Mouse (Mus musculus) liver, embryonic 13.5 days (tissue): ENCODE measurements around the gene Stk38l. TPM values are rescaled to one million over a fixed set of nuclear protein-coding genes. Genes with fewer than 3 reads are reported as not detected.

Experiments
- ATAC-seq: fragments of 200-750 bp; cut with Nextera tagmentation; 2 replicates; pipeline ENCODE4 v1.8.0; 2017; ENCODE audit warnings: low read depth, mild to moderate bottlenecking, moderate number of reproducible peaks, moderate library complexity
- DNase-seq: peaks from one replicate; pipeline ENCODE4 v3.0.0; 2022
- H3K27ac ChIP-seq: fragments of 300-500 bp; sonication (generic); 2 replicates; pipeline ENCODE4 v1.5.1; 2015; ENCODE audit warnings: moderate library complexity, mild to moderate bottlenecking, inconsistent platforms
- H3K27me3 ChIP-seq: fragments of 300-500 bp; sonication (generic); 2 replicates; pipeline ENCODE4 v1.6.1; 2015; ENCODE audit warnings: mild to moderate bottlenecking, inconsistent platforms
- H3K36me3 ChIP-seq: fragments of 300-500 bp; sonication (generic); 2 replicates; pipeline ENCODE4 v1.6.1; 2015; ENCODE audit warnings: mild to moderate bottlenecking, inconsistent platforms
- H3K4me1 ChIP-seq: fragments of 300-500 bp; sonication (generic); replicated peaks from 2 replicates; pipeline ENCODE4 v1.6.1; 2015; ENCODE audit warnings: inconsistent platforms
- H3K4me2 ChIP-seq: fragments of 300-500 bp; sonication (generic); 2 replicates; pipeline ENCODE4 v1.6.1; 2015; ENCODE audit warnings: inconsistent platforms, mild to moderate bottlenecking, moderate library complexity
- H3K4me3 ChIP-seq: fragments of 300-500 bp; sonication (generic); replicated peaks from 2 replicates; pipeline ENCODE4 v1.5.1; 2015; ENCODE audit warnings: mild to moderate bottlenecking, inconsistent platforms
- H3K9ac ChIP-seq: fragments of 300-500 bp; sonication (generic); 2 replicates; pipeline ENCODE4 v1.6.1; 2015; ENCODE audit warnings: mild to moderate bottlenecking, inconsistent platforms
- H3K9me3 ChIP-seq: fragments of 300-500 bp; sonication (generic); replicated peaks from 2 replicates; pipeline ENCODE4 v1.6.1; 2016; ENCODE audit warnings: inconsistent platforms
- WGBS: fragments of 180-500 bp; shearing (Covaris S2); methylation state at CpG from one replicate; pipeline ENCODE4 v1.1.7; 2015; ENCODE audit not compliant: insufficient replicate concordance; 5-methylcytosine and 5-hydroxymethylcytosine counted together
- polyA plus RNA-seq: library from polyadenylated mRNA; unstranded; fragments of >200 nt; fragmentation: Nextera tagmentation; extraction: Ambion mirVana; gene quantifications from 2 replicates; pipeline ENCODE4 v1.2.1, GENCODE M21; 2015

The Stk38l gene
- polyA plus RNA-seq, 1 experiment from 2014 or later, result 5.1 TPM

DNA sequence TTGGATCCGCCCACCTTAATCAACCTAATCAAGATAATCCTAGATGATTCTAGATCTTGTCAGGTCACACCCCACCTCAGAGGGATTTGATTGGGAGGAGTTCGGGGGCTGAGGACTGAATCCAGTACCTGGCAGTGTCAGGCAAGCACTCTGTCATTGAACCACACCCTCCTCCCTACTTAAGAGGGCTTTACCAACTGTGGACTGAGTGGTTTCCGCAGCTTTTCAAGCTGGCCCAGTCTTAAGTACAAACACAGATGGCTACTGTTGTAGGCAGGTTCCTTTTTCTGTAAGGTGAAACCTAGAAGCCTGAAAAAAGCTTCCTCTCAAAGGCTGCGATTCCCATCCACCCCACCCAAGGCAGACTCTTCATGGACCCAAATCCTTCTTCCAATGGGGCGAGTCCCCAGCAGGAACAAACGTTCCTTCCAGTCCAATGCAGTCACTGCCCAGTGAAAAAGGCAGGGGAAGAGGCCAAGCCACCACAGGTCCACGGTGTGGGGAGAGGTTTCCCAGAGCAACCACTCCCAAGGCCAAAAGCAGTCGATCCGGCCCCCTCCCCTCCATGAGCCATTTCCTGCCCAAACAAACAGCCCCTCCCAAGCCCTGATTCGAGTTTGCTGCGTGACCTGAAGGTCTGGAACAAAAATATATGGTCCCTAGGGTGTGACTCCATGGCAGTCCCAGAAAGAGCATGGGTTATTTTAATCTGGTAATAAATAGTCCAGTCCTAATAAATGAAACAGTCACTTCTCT lies 22.5 kb upstream of the Stk38l start:
- DNase-seq (no peak), ATAC-seq (no peak)
- H3K4me2 ChIP-seq, result no peak overlapping the region
- no peaks in the 10 kb centered on the region for H3K27me3 ChIP-seq
- H3K27ac ChIP-seq, result no peak overlapping the region
- H3K9me3 ChIP-seq, result peaks cover 4% of the 10 kb centered on the region; the same call in 1 of the 2 replicates
- H3K36me3 ChIP-seq, result no peaks in the 10 kb centered on the region
- H3K9ac ChIP-seq, result no peak overlapping the region
- no peak overlapping the region for H3K4me3 ChIP-seq
- 38% methylated on average over 11 of the region's 11 CpGs for WGBS
- no peaks in the 10 kb centered on the region for H3K4me1 ChIP-seq

- Histone ChIP-seq H3K4me2 (no peak overlapping the region), H3K9ac (no peak overlapping the region), H3K4me1 (no peaks in the 10 kb centered on the region), H3K9me3 (peaks cover 4% of the 10 kb centered on the region; the same call in 1 of the 2 replicates), H3K4me3 (no peak overlapping the region), H3K27ac (no peak overlapping the region), H3K27me3 (no peaks in the 10 kb centered on the region), H3K36me3 (no peaks in the 10 kb centered on the region)
- WGBS, result 47% methylated on average over 3 of the region's 3 CpGs
- no peak for ATAC-seq
- no peak for DNase-seq
Measured at GRCm38 (mm10) chr6:146703351-146703750, 21.4 kb upstream of the Stk38l start.

DNA sequence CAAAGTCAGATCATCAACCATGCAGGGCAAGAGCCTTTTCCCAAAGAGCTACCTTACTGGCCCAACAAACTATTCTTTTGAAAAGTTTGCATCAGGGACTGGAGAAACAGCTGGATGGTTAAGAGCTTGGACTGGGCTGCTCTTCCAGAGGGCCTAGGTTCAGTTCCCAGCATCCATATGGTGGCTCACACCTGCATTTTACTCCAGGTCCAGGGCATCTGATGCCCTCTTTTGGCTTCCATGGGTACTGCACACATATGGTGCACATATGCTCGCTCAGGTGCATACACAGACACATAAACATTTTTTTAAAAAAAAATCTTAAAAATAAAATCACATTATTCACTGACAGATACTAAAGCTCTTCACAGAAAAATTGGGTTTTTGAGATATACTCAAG lies 19.2 kb upstream of the Stk38l start:
- 66% methylated on average over 1 of the region's 1 CpGs for WGBS
- no peak for ATAC-seq
- Histone ChIP-seq H3K27me3 (no peaks in the 10 kb centered on the region), H3K36me3 (no peaks in the 10 kb centered on the region), H3K9ac (no peak overlapping the region), H3K27ac (no peak overlapping the region), H3K4me2 (no peak overlapping the region), H3K4me1 (no peaks in the 10 kb centered on the region), H3K9me3 (peaks cover 4% of the 10 kb centered on the region; the same call in 1 of the 2 replicates), H3K4me3 (no peak overlapping the region)
- no peak for DNase-seq

- Histone ChIP-seq H3K27me3 (no peaks in the 10 kb centered on the region), H3K4me2 (no peak overlapping the region), H3K9ac (no peak overlapping the region), H3K4me1 (no peaks in the 10 kb centered on the region), H3K27ac (no peak overlapping the region), H3K4me3 (no peak overlapping the region), H3K9me3 (no peaks in the 10 kb centered on the region), H3K36me3 (no peaks in the 10 kb centered on the region)
- ATAC-seq, result no peak
- DNase-seq, result no peak
- WGBS, result 47% methylated on average over 1 of the region's 1 CpGs
Measured at GRCm38 (mm10) chr6:146719606-146720005, 5.2 kb upstream of the Stk38l start.

DNA sequence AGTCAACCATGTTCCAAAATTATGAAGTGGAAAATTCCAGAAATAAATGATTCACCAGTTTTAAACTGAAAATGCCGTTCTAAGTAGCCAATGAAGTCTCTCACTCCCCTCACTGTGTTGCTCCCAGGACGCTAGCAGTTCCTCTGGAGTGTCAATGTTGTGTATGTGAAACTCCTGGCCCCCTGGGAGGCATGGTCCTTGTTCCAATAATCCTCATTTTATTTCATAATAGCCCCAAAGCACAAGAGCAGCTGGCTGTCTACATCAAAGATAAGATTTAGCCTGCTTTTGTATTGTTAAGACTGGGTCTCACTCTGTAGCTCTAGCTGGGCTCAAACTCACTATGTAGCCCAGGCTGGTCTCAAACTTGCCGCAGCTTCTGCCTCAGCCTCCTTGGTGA lies 990 bp upstream of the Stk38l start:
- no peak for DNase-seq
- Histone ChIP-seq H3K4me1 (peaks cover 16% of the 10 kb centered on the region), H3K9ac (no peak overlapping the region), H3K9me3 (no peaks in the 10 kb centered on the region), H3K27ac (no peak overlapping the region), H3K4me3 (no peak overlapping the region), H3K4me2 (0 out of 2 replicates have a peak overlapping the region, but pooled peaks have one; percentile 95), H3K27me3 (no peaks in the 10 kb centered on the region), H3K36me3 (no peaks in the 10 kb centered on the region)
- no peak for ATAC-seq
- WGBS, result 87% methylated on average over 3 of the region's 3 CpGs

DNA sequence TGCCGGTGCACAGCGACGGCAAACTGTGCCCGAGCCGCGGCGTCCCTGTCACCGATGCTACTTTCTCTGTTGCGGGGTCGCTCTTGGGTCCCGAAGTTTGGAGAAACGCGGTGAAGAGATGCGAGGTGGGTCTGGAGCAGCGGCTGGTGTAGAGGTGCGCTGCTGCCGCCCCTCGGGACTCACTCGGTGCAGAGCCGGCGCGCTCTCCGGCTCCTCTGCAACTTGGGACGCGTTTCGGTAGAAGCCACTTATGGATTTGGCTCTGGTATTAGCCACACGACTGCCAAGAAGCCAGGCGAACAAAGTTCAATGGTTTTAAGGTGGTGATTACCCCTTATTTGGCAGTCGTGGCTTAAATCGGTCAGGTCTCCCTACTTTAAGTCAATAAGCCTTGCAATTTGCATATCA lies 593 bp downstream of the Stk38l start:
- H3K36me3 ChIP-seq, result no peaks in the 10 kb centered on the region
- ATAC-seq (peak; percentile 37), DNase-seq (peak; percentile 21)
- no peaks in the 10 kb centered on the region for H3K9me3 ChIP-seq
- H3K4me2 ChIP-seq, result peak overlapping the region; percentile 95
- WGBS, result 0% methylated on average over 30 of the region's 30 CpGs
- H3K27me3 ChIP-seq, result no peaks in the 10 kb centered on the region
- peaks cover 16% of the 10 kb centered on the region for H3K4me1 ChIP-seq
- peak overlapping the region; percentile 91 for H3K9ac ChIP-seq
- H3K27ac ChIP-seq, result peak overlapping the region; percentile 78
- peak overlapping the region; percentile 90 for H3K4me3 ChIP-seq

DNA sequence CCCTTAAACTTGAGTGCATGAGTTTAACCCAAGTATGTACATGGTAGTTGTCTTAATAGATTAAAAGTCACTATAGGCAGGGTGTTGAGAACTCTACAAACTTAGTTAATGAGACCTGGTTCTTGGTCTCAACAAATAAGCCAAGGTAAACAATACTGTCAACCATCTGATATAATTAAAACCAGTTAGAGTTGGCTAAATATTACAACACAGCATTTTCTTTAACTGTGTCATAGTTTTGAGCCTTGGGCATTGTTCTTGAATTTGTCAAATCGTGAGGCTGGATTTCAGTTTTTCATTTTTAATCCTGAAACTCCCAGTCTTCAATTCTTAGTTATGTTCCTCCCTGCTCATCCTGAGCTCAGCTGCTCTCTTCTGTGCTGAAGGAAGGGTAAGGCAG lies 6.2 kb downstream of the Stk38l start:
- Histone ChIP-seq H3K4me2 (no peak overlapping the region), H3K9ac (no peak overlapping the region), H3K27me3 (no peaks in the 10 kb centered on the region), H3K4me1 (peaks cover 22% of the 10 kb centered on the region), H3K27ac (no peak overlapping the region), H3K4me3 (no peak overlapping the region), H3K9me3 (no peaks in the 10 kb centered on the region), H3K36me3 (no peaks in the 10 kb centered on the region)
- DNase-seq, result no peak
- 73% methylated on average over 1 of the region's 1 CpGs for WGBS
- no peak for ATAC-seq

GRCm38 (mm10) chr6:146731692-146732091 lies 6.9 kb downstream of the Stk38l start:
- no peaks in the 10 kb centered on the region for H3K36me3 ChIP-seq
- H3K4me1 ChIP-seq, result peaks cover 18% of the 10 kb centered on the region
- no peak overlapping the region for H3K4me3 ChIP-seq
- H3K9me3 ChIP-seq, result no peaks in the 10 kb centered on the region
- no peaks in the 10 kb centered on the region for H3K27me3 ChIP-seq
- H3K9ac ChIP-seq, result no peak overlapping the region
- ATAC-seq (no peak), DNase-seq (no peak)
- no peak overlapping the region for H3K4me2 ChIP-seq
- 53% methylated on average over 2 of the region's 2 CpGs for WGBS
- no peak overlapping the region for H3K27ac ChIP-seq

- no peaks in the 10 kb centered on the region for H3K9me3 ChIP-seq
- no peak overlapping the region for H3K4me3 ChIP-seq
- H3K4me1 ChIP-seq, result peaks cover 13% of the 10 kb centered on the region
- H3K9ac ChIP-seq, result no peak overlapping the region
- DNase-seq, result no peak
- H3K27ac ChIP-seq, result no peak overlapping the region
- no peaks in the 10 kb centered on the region for H3K36me3 ChIP-seq
- WGBS, result 44% methylated on average over 3 of the region's 3 CpGs
- ATAC-seq, result no peak
- H3K27me3 ChIP-seq, result no peaks in the 10 kb centered on the region
- no peak overlapping the region for H3K4me2 ChIP-seq
Measured at GRCm38 (mm10) chr6:146732232-146732631, 7.4 kb downstream of the Stk38l start.

DNA sequence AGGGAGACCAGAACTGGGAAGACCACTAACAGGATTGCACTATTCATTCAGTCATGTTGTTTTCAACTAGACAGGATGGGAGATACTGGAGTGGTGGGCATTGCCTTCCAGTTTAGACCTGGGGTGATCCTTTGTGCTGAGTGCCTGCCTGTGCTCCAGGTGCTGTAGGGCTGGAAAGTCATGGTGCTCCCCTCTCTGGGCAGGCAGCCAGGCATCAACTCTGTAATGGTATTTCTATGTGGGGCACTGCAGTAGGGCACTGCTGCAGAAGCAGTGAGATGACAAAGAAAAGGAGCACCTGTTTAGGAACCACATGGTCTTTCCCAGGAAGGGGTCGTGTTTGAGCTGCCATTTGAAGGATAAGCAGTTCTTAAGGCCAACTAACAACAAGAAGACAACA lies 7.9 kb downstream of the Stk38l start:
- 45% methylated on average over 1 of the region's 1 CpGs for WGBS

GRCm38 (mm10) chr6:146733554-146733953 lies 8.8 kb downstream of the Stk38l start:
- H3K9ac ChIP-seq, result no peak overlapping the region
- no peaks in the 10 kb centered on the region for H3K36me3 ChIP-seq
- ATAC-seq (no peak), DNase-seq (no peak)
- H3K27me3 ChIP-seq, result no peaks in the 10 kb centered on the region
- WGBS, result 74% methylated on average over 1 of the region's 1 CpGs
- no peaks in the 10 kb centered on the region for H3K9me3 ChIP-seq
- H3K27ac ChIP-seq, result no peak overlapping the region
- no peak overlapping the region for H3K4me2 ChIP-seq
- H3K4me1 ChIP-seq, result peaks cover 12% of the 10 kb centered on the region
- no peak overlapping the region for H3K4me3 ChIP-seq

More for the DNA sequence above, 7.9 kb downstream of the Stk38l start:
- Histone ChIP-seq H3K9ac (no peak overlapping the region), H3K27me3 (no peaks in the 10 kb centered on the region), H3K27ac (no peak overlapping the region), H3K36me3 (no peaks in the 10 kb centered on the region), H3K9me3 (no peaks in the 10 kb centered on the region), H3K4me1 (peaks cover 12% of the 10 kb centered on the region), H3K4me3 (no peak overlapping the region), H3K4me2 (no peak overlapping the region)
- DNase-seq, result no peak
- no peak for ATAC-seq

- no peak for ATAC-seq
- no peaks in the 10 kb centered on the region for H3K9me3 ChIP-seq
Measured at GRCm38 (mm10) chr6:146738889-146739288, 14.1 kb downstream of the Stk38l start.

More at GRCm38 (mm10) chr6:146738889-146739288, 14.1 kb downstream of the Stk38l start:
- H3K4me1 ChIP-seq, result peaks cover 10% of the 10 kb centered on the region
- no peak overlapping the region for H3K9ac ChIP-seq
- WGBS, result 65% methylated on average over 1 of the region's 1 CpGs
- no peak overlapping the region for H3K4me3 ChIP-seq
- no peak for DNase-seq
- H3K27ac ChIP-seq, result no peak overlapping the region
- no peaks in the 10 kb centered on the region for H3K36me3 ChIP-seq
- no peak overlapping the region for H3K4me2 ChIP-seq
- no peaks in the 10 kb centered on the region for H3K27me3 ChIP-seq
